Mouse (Mus musculus): ENCODE results near the gene Brinp1. TPM values are rescaled to one million over a fixed set of nuclear protein-coding genes. Genes with fewer than 3 reads are reported as not detected.

Brinp1 gene
- polyA plus RNA-seq, 1 experiment: 0.27 TPM

DNA sequence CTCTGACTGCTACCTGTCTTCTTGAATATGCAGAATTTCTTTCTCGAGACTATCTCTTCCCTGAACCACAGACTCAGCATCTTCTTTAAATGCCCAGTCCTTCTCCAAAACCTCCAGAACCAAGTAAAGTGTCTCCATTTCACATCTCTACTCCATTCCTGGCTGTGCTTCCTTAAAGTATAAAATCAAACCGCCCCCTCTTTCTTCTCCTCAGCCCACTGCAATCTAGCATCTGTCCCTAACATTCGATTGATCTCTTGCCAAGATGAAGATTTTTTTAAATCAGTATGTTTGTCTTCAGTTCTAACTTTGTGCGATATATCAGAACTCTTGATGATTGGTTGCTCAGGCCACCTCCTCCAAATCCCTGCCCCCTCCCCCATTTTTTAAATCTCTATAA lies 63.7 kb downstream of the Brinp1 start:
- no peak for TF ChIP-seq POLR2A (IDR thresholded peaks at IDR 0.05; ENCODE audit: low read depth, low read length)
- no peak for TF ChIP-seq CTCF (conservative IDR thresholded peaks at IDR 0.05; ENCODE audit: insufficient read depth, insufficient read length, low read depth, low read length)
- Histone ChIP-seq H3K4me3 (ENCODE audit: insufficient read depth, low read depth, low read length) (no peak overlapping the region), H3K27ac (ENCODE audit: insufficient read depth, low read depth, low read length) (no peak overlapping the region), H3K27me3 (replicated peaks; ENCODE audit: control insufficient read depth, insufficient read depth, low read length) (no peaks in the 10 kb centered on the region), H3K36me3 (ENCODE audit: control insufficient read depth, insufficient read depth, low read length) (no peaks in the 10 kb centered on the region), H3K4me1 (ENCODE audit: control insufficient read depth, insufficient read depth, low read length) (no peaks in the 10 kb centered on the region)
- WGBS: 72% methylated on average over 4 of the region's 4 CpGs
- no peak for DNase-seq

DNA sequence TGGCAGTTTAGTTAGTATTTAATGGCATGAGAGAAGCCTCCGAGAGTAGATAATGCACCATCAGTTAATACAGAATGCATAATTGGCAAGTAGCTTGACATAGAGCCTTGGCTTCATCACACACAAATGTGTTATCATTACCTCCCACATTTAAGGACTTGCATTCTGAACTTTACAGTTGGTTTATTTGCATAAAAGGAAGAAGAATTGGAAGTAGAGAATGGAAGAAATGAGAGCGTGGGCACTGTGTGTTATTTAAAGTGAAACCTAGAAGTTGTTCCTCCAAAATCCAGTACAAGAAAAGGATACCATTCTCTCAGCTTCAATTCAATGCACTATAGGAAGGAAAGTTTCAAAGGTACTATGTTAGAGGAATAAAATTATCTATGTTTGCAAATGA lies 67.9 kb downstream of the Brinp1 start:
- WGBS: 85% methylated on average over 2 of the region's 2 CpGs
- H3K4me1 ChIP-seq (ENCODE audit: control insufficient read depth, insufficient read depth, low read length): no peaks in the 10 kb centered on the region
- no peak overlapping the region for H3K27ac ChIP-seq (ENCODE audit: insufficient read depth, low read depth, low read length)
- H3K36me3 ChIP-seq (ENCODE audit: control insufficient read depth, insufficient read depth, low read length): no peaks in the 10 kb centered on the region
- DNase-seq: no peak
- H3K4me3 ChIP-seq (ENCODE audit: insufficient read depth, low read depth, low read length): no peak overlapping the region
- no peak for TF ChIP-seq CTCF (conservative IDR thresholded peaks at IDR 0.05; ENCODE audit: insufficient read depth, insufficient read length, low read depth, low read length)
- TF ChIP-seq POLR2A (IDR thresholded peaks at IDR 0.05; ENCODE audit: low read depth, low read length): no peak
- H3K27me3 ChIP-seq (replicated peaks; ENCODE audit: control insufficient read depth, insufficient read depth, low read length): no peaks in the 10 kb centered on the region

DNA sequence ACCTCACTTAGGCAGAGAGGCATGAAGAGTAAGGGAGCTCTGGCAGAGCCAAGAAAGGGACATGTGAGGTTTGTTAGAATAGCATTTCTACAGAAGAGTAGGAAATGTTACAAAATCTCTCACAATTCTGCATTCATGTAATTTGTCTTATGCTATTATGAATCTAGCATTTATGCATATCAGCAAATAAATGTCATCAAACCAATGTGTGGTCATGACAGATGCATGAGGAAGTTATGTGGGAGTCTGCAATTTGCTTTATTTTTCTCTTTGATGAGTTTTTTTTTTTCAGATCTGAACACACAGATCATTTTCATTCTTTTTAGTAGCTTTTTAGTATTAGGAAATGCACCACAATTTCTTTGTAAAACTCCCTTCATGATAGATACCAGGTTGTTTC lies 82.2 kb downstream of the Brinp1 start:
- Histone ChIP-seq H3K27me3 (replicated peaks; ENCODE audit: control insufficient read depth, insufficient read depth, low read length) (no peaks in the 10 kb centered on the region), H3K4me3 (ENCODE audit: insufficient read depth, low read depth, low read length) (no peak overlapping the region)
- no peak for TF ChIP-seq CTCF (conservative IDR thresholded peaks at IDR 0.05; ENCODE audit: insufficient read depth, insufficient read length, low read depth, low read length)
- TF ChIP-seq POLR2A (IDR thresholded peaks at IDR 0.05; ENCODE audit: low read depth, low read length): no peak

DNA sequence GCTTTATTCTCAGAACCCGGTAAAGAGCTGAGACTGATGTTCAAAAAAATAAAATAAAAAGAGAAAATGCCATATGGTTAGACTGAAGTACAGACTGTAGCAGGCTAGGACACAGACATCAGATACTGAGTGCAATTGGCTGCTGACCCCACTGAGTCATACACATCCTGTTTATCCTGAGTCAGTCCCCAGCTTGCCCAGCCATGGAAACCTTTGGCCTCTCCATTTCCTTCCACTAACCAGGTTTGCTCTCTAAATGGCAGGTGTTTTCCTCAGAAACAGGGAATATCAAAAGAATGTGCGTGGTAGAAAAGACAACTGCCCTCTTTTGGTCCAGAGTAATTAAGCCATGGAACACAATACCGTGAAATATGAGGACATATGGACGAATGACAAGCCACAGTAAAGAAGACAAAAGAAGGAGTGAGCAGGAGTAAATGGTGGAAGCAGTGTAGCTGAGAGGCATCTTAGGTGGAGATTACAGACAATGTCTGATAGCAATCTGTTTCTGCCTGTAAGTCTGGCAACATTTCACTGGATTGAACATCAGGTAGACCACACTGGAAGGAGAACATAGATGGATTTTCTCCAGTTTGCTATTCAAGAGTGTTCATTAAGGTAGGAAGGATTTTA lies 88.9 kb downstream of the Brinp1 start:
- TF ChIP-seq CTCF (conservative IDR thresholded peaks at IDR 0.05; ENCODE audit: insufficient read depth, insufficient read length, low read depth, low read length) (no peak), POLR2A (IDR thresholded peaks at IDR 0.05; ENCODE audit: low read depth, low read length) (no peak)
- H3K4me1 ChIP-seq (ENCODE audit: control insufficient read depth, insufficient read depth, low read length): no peaks in the 10 kb centered on the region
- no peak for DNase-seq
- 38% methylated on average over 4 of the region's 4 CpGs for WGBS
- no peak overlapping the region for H3K4me3 ChIP-seq (ENCODE audit: insufficient read depth, low read depth, low read length)
- no peak overlapping the region for H3K27ac ChIP-seq (ENCODE audit: insufficient read depth, low read depth, low read length)
- no peaks in the 10 kb centered on the region for H3K36me3 ChIP-seq (ENCODE audit: control insufficient read depth, insufficient read depth, low read length)
- H3K27me3 ChIP-seq (replicated peaks; ENCODE audit: control insufficient read depth, insufficient read depth, low read length): no peaks in the 10 kb centered on the region

More for the DNA sequence above, 82.2 kb downstream of the Brinp1 start:
- no peak for DNase-seq
- H3K27ac ChIP-seq (ENCODE audit: insufficient read depth, low read depth, low read length): no peak overlapping the region
- H3K4me1 ChIP-seq (ENCODE audit: control insufficient read depth, insufficient read depth, low read length): no peaks in the 10 kb centered on the region
- no peaks in the 10 kb centered on the region for H3K36me3 ChIP-seq (ENCODE audit: control insufficient read depth, insufficient read depth, low read length)

DNA sequence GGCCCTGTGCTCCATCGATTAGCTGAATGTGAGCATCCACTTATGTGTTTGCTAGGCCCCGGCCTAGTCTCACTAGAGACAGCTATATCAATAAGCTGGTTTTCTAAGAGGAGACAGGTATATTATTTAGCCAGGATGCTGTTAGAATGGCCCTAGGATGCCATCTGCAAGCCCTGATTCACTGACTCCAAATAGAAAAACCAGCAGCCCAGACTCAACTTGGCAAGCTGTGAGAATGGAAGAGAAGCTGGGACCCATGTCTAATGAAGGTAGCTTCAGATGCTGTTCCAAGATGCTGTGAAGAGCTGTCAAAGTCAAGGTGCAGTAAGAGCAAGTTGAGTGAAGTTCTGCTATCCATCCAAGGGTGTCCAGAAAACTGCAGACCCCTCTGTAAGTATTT lies 89.5 kb downstream of the Brinp1 start:
- Histone ChIP-seq H3K36me3 (ENCODE audit: control insufficient read depth, insufficient read depth, low read length) (no peaks in the 10 kb centered on the region), H3K4me1 (ENCODE audit: control insufficient read depth, insufficient read depth, low read length) (no peaks in the 10 kb centered on the region), H3K4me3 (ENCODE audit: insufficient read depth, low read depth, low read length) (no peak overlapping the region), H3K27me3 (replicated peaks; ENCODE audit: control insufficient read depth, insufficient read depth, low read length) (no peaks in the 10 kb centered on the region), H3K27ac (ENCODE audit: insufficient read depth, low read depth, low read length) (no peak overlapping the region)
- no peak for TF ChIP-seq POLR2A (IDR thresholded peaks at IDR 0.05; ENCODE audit: low read depth, low read length)
- TF ChIP-seq CTCF (conservative IDR thresholded peaks at IDR 0.05; ENCODE audit: insufficient read depth, insufficient read length, low read depth, low read length): no peak
- DNase-seq: no peak
- WGBS: 98% methylated on average over 2 of the region's 2 CpGs

DNA sequence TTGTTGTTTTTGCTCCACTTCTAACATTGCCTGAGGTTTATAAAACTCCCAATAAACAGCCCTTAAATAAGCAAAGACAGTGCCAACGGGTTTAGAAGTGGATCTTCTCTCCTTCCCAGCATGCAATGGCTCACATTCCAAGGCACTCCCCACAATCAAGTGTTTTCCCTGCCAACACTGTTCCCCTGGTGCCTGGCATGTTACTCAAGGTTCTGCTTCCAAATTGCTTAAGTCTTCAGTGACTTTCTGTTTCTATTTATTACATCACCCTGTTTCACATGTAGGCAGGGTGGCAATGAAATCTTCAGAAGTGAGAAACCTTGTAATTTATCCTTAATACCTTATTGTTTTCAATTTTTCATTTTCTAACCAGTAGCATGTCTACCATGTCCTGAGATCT lies 97.3 kb downstream of the Brinp1 start:
- TF ChIP-seq POLR2A (IDR thresholded peaks at IDR 0.05; ENCODE audit: low read depth, low read length) (no peak), CTCF (conservative IDR thresholded peaks at IDR 0.05; ENCODE audit: insufficient read depth, insufficient read length, low read depth, low read length) (no peak)
- DNase-seq: no peak
- WGBS: 54% methylated on average over 1 of the region's 1 CpGs
- no peaks in the 10 kb centered on the region for H3K36me3 ChIP-seq (ENCODE audit: control insufficient read depth, insufficient read depth, low read length)
- H3K27ac ChIP-seq (ENCODE audit: insufficient read depth, low read depth, low read length): no peak overlapping the region
- no peak overlapping the region for H3K4me3 ChIP-seq (ENCODE audit: insufficient read depth, low read depth, low read length)
- H3K27me3 ChIP-seq (replicated peaks; ENCODE audit: control insufficient read depth, insufficient read depth, low read length): no peaks in the 10 kb centered on the region
- no peaks in the 10 kb centered on the region for H3K4me1 ChIP-seq (ENCODE audit: control insufficient read depth, insufficient read depth, low read length)

DNA sequence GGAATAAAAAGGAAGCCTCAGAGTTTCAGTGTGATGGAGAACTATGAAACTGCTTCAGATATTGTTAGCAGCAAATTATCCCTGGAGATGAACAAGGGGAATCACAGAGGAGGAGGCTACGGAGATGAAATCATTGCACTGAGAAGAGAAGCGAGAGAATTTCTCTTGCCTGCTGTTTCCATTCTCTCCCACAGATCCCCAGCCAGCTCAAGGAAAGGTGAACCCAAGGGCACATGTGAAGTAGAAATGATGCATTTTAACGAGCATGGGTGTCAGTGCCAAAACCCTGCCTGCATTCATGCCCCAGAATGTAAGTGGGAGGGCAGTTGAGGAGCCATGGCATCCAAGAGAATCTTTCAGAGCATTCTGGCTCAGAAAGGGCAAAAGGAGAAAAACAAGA lies 104.5 kb downstream of the Brinp1 start:
- Histone ChIP-seq H3K27ac (ENCODE audit: insufficient read depth, low read depth, low read length) (no peak overlapping the region), H3K27me3 (replicated peaks; ENCODE audit: control insufficient read depth, insufficient read depth, low read length) (no peaks in the 10 kb centered on the region; the same call in 1 of the 2 replicates), H3K4me3 (ENCODE audit: insufficient read depth, low read depth, low read length) (no peak overlapping the region), H3K4me1 (ENCODE audit: control insufficient read depth, insufficient read depth, low read length) (no peaks in the 10 kb centered on the region), H3K36me3 (ENCODE audit: control insufficient read depth, insufficient read depth, low read length) (no peaks in the 10 kb centered on the region)
- 51% methylated on average over 3 of the region's 3 CpGs for WGBS
- TF ChIP-seq CTCF (conservative IDR thresholded peaks at IDR 0.05; ENCODE audit: insufficient read depth, insufficient read length, low read depth, low read length): no peak
- no peak for TF ChIP-seq POLR2A (IDR thresholded peaks at IDR 0.05; ENCODE audit: low read depth, low read length)
- no peak for DNase-seq
